Mouse (Mus musculus) kidney, postnatal 25 days (tissue): Measurements from ENCODE around the gene Bloc1s4.

Source experiments
- DNase-seq, 2 experiments: peaks; one replicate each; pipeline ENCODE4 v3.0.0; 2021; ENCODE audit warnings: mixed read lengths in 2 of 2

Bloc1s4 gene

GRCm38 (mm10) chr5:36748536-36749061, at the start of gene Bloc1s4:
Gene Bloc1s4, minus strand, starts transcription at chr5:36748650.
- peak; percentile 96 for DNase-seq

GRCm38 (mm10) chr5:36797291-36797690, 48.8 kb upstream of the Bloc1s4 start:
- DNase-seq = no peak

DNA sequence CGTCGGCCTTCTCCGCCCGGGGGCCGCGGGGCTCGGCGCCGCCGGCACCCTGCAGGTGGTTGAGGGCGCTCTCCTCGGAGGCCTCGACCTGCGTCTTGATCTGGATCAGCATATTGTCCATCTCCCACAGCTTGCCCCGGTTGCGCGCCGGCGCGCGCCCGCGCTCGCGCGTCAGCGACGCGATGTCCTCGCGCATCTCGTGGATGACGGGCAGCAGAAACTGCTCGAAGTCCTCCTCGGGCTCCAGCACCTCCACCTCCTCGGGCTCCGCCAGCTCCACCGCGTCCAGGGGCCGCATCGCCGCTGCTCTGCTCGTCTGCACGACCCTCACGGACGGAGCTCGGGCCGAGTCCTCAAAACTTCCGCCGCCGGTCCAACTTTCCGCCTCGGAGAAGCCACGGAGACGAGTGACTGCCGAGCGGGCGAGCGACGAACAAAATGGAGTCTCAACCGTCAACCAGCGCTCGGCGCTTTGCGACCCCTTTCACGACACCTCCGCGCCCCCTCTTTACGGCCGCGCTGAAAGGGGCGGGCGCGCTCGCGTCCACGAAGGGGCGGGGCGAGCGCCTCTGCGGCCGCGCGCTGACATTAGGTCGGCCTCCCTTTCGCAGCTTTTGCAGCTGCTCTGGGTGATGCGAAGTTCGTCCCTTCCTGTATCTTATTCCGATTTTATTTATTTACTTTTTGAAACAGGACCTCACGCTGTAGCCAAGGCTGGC, 48.0 kb upstream of the Bloc1s4 start, which contains the start of gene Mrfap1:
Mrfap1 (minus strand) TSS at position 477 of the 719 bp plus-strand sequence.
- peak; percentile 91 to 95 for DNase-seq

GRCm38 (mm10) chr5:36795647-36796295, 47.3 kb upstream of the Bloc1s4 start:
- peak; percentile 45 to 75 for DNase-seq

GRCm38 (mm10) chr5:36791861-36792260, 43.4 kb upstream of the Bloc1s4 start:
- no peak for DNase-seq

GRCm38 (mm10) chr5:36786052-36786451, 37.6 kb upstream of the Bloc1s4 start:
- DNase-seq = no peak

DNA sequence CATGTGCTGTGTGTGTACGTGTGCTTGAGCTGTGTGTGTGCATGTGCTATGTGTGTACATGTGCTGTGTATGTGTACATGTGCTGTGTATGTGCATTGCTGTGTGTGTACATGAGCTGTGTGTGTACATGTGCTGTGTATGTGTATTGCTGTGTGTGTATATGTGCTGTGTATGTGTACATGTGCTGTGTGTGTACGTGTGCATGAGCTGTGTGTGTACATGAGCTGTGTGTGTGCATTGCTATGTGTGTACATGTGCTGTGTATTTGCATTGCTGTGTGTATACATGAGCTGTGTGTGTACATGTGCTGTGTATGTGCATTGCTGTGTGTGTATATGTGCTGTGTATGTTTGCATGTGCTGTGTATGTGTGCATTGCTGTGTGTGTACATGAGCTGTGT, 31.1 kb upstream of the Bloc1s4 start:
- DNase-seq = no peak

- no peak for DNase-seq
Observed at GRCm38 (mm10) chr5:36778901-36779300, 30.5 kb upstream of the Bloc1s4 start.

- DNase-seq = no peak
Observed at GRCm38 (mm10) chr5:36777186-36777585, 28.7 kb upstream of the Bloc1s4 start.

DNA sequence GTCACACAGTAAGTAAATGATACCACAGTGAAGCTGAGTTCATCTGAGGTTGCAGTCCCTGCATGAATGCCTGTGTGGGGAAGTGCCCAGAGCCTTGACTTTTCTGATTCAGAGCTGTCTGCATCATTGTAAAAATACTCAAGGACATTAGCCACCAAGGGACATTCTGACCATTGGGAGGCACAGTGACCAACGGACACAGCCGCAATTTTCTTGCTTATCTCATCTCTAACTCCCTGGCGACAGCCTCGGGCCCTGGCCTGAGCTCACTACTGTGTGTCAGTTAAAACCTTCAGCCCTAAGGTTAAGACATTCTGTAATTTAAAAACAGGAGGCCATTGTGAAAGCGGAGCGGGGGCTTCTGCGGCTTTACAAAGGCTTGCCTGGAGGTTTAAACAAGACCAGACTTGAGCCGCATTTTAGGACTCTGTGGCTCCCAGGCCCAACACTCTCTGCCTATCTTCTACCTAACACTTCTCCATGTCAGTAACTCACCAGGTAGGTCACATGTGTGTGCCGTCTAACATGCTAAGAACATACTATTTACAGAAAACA, 27.6 kb upstream of the Bloc1s4 start:
- no peak for DNase-seq

GRCm38 (mm10) chr5:36775317-36775716, 26.9 kb upstream of the Bloc1s4 start:
- DNase-seq = no peak

- DNase-seq = no peak
Observed at GRCm38 (mm10) chr5:36772586-36772985, 24.1 kb upstream of the Bloc1s4 start.

DNA sequence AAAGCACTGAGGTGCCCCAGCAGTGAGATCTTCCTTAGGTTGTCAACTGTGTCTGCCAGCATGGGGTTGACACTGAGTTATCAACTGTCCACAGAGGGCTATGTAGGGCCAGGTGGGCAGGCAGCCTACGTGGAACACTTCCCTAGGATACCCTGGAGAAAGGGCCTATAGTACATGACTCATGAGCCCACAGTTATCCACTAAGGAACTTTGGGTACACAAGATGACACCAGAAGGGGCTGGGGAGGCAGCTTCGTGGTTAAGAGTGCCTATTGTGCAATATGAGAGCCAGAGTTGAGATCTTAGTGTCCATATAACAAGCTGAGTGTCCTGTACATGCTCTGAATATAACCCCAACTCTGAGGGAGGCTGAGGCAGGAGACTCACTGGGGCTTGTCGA, 21.2 kb upstream of the Bloc1s4 start:
- no peak for DNase-seq

GRCm38 (mm10) chr5:36766958-36767703, 18.7 kb upstream of the Bloc1s4 start:
- DNase-seq = no peak

DNA sequence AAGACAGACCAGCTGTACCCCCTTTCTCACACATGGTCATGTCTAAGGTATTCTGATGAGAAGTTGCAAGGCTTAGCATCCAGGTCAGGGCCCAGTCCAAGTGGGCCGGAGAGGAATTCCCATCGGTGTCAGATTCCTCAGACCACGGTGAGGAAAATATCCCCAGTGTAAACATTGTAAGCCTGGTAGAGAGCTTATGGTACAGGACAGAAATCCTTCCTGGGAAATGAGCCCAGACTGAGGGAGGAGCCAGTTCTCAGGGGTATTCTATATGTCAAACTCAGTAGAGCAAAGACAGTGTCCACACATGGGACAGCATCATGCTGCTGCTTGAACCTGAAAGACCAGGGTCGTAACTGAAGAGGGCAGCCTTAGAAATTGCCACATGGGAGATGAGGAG, 11.4 kb upstream of the Bloc1s4 start:
- no peak for DNase-seq

GRCm38 (mm10) chr5:36757033-36757432, 8.6 kb upstream of the Bloc1s4 start:
- DNase-seq = peak in 1 of 2 experiments; percentile 10

GRCm38 (mm10) chr5:36750119-36751078, 1.9 kb upstream of the Bloc1s4 start:
- DNase-seq = no peak

- peak; percentile 23 to 49 for DNase-seq
Observed at GRCm38 (mm10) chr5:36747794-36748535, 485 bp downstream of the Bloc1s4 start.

- no peak for DNase-seq
Observed at GRCm38 (mm10) chr5:36747071-36747470, 1.4 kb downstream of the Bloc1s4 start.

- peak; percentile 74 to 91 for DNase-seq
Observed at GRCm38 (mm10) chr5:36742126-36742848, 6.2 kb downstream of the Bloc1s4 start.
